Mouse (Mus musculus): ENCODE data around the gene Rps25. TPM values are rescaled to one million over a fixed set of nuclear protein-coding genes. Genes with fewer than 3 reads are reported as not detected.
"Not testable (repeated sequence)": the region's sequence is repeated elsewhere in the genome, so short reads cannot be mapped to it uniquely, and the experiment has no call there.

Gene Rps25
- 1,926 and 2,208 TPM in 2 replicates for polyA plus RNA-seq (2016; fragmentation: Nextera tagmentation; extraction: Ambion mirVana)

GRCm38 (mm10) chr9:44406906-44407751 is at the start of gene Rps25, which contains the start of gene Trappc4:
TSS of gene Rps25 (plus strand) at chr9:44407139.
TSS of gene Trappc4 (minus strand) at chr9:44407600.
- DNase-seq (ENCODE audit: low spot score), result peak; percentile 97
- Histone ChIP-seq H3K9me3 (replicated peaks) (no peaks in the 10 kb centered on the region), H3K4me1 (peaks cover 29% of the 10 kb centered on the region), H3K27ac (replicated peaks) (peak within 1 kb of the TSS; percentile 94), H3K4me3 (peak within 1 kb of the TSS; percentile 93), H3K27me3 (ENCODE audit: low read depth, poor library complexity, severe bottlenecking) (no peaks in the 10 kb centered on the region), H3K36me3 (peaks cover 75% of the 10 kb centered on the region)
- under 1% methylated on average over 51 of the region's 51 CpGs for WGBS

GRCm38 (mm10) chr9:44357207-44357606 is 49.7 kb upstream of the Rps25 start:
- WGBS, result 82% methylated on average over 4 of the region's 4 CpGs
- H3K4me3 ChIP-seq, result no peak overlapping the region
- no peaks in the 10 kb centered on the region for H3K9me3 ChIP-seq (replicated peaks)
- peaks cover 8% of the 10 kb centered on the region for H3K4me1 ChIP-seq
- no peak for DNase-seq (ENCODE audit: low spot score)
- H3K27me3 ChIP-seq (ENCODE audit: low read depth, poor library complexity, severe bottlenecking), result no peaks in the 10 kb centered on the region
- H3K36me3 ChIP-seq, result peaks cover 76% of the 10 kb centered on the region
- H3K27ac ChIP-seq (replicated peaks), result no peak overlapping the region

GRCm38 (mm10) chr9:44361190-44361917 is 45.6 kb upstream of the Rps25 start, which contains the start of gene Vps11:
TSS of gene Vps11 (minus strand) at chr9:44361670.
- Histone ChIP-seq H3K9me3 (replicated peaks) (no peaks in the 10 kb centered on the region), H3K36me3 (peaks cover 35% of the 10 kb centered on the region), H3K27me3 (ENCODE audit: low read depth, poor library complexity, severe bottlenecking) (no peaks in the 10 kb centered on the region), H3K4me1 (peaks cover 8% of the 10 kb centered on the region), H3K4me3 (peak within 1 kb of the TSS; percentile 77), H3K27ac (replicated peaks) (peak within 1 kb of the TSS; percentile 85)
- peak; percentile 98 for DNase-seq (ENCODE audit: low spot score)
- WGBS, result under 1% methylated on average over 44 of the region's 44 CpGs

GRCm38 (mm10) chr9:44361931-44362330 is 45.0 kb upstream of the Rps25 start:
- H3K4me3 ChIP-seq, result peak overlapping the region; percentile 77
- not testable (repeated sequence) for H3K27me3 ChIP-seq (ENCODE audit: low read depth, poor library complexity, severe bottlenecking); H3K4me1 ChIP-seq; H3K9me3 ChIP-seq (replicated peaks); DNase-seq (ENCODE audit: low spot score)
- H3K36me3 ChIP-seq, result peaks cover 29% of the 10 kb centered on the region
- peak overlapping the region; percentile 85 for H3K27ac ChIP-seq (replicated peaks)
- WGBS, result 50% methylated on average over 4 of the region's 4 CpGs

GRCm38 (mm10) chr9:44364480-44364879 is 42.5 kb upstream of the Rps25 start:
- Histone ChIP-seq H3K4me3 (no peak overlapping the region), H3K4me1 (peaks cover 8% of the 10 kb centered on the region), H3K9me3 (replicated peaks) (no peaks in the 10 kb centered on the region), H3K27me3 (ENCODE audit: low read depth, poor library complexity, severe bottlenecking) (no peaks in the 10 kb centered on the region), H3K36me3 (peaks cover 5% of the 10 kb centered on the region), H3K27ac (replicated peaks) (no peak overlapping the region)
- whole genome bisulfite sequencing, result 71% methylated on average over 3 of the region's 3 CpGs
- DNase-seq (ENCODE audit: low spot score), result no peak

GRCm38 (mm10) chr9:44373386-44373785 is 33.6 kb upstream of the Rps25 start:
- DNase-seq (ENCODE audit: low spot score), result no peak
- no peak overlapping the region for H3K4me3 ChIP-seq
- H3K27me3 ChIP-seq (ENCODE audit: low read depth, poor library complexity, severe bottlenecking), result no peaks in the 10 kb centered on the region
- H3K36me3 ChIP-seq, result 0 out of 2 replicates have a peak, but pooled peaks cover 3% of the 10 kb centered on the region
- no peaks in the 10 kb centered on the region for H3K9me3 ChIP-seq (replicated peaks)
- H3K27ac ChIP-seq (replicated peaks), result no peak overlapping the region
- peaks cover 9% of the 10 kb centered on the region for H3K4me1 ChIP-seq

GRCm38 (mm10) chr9:44376141-44376540 is 30.8 kb upstream of the Rps25 start:
- 92% methylated on average over 6 of the region's 6 CpGs for WGBS

GRCm38 (mm10) chr9:44377335-44377734 is 29.6 kb upstream of the Rps25 start:
- Histone ChIP-seq H3K4me1 (peaks cover 31% of the 10 kb centered on the region), H3K36me3 (peaks cover 23% of the 10 kb centered on the region)
- not testable (repeated sequence) for H3K27me3 ChIP-seq (ENCODE audit: low read depth, poor library complexity, severe bottlenecking); DNase-seq (ENCODE audit: low spot score); H3K27ac ChIP-seq (replicated peaks); H3K4me3 ChIP-seq; H3K9me3 ChIP-seq (replicated peaks)
- WGBS, result 92% methylated on average over 2 of the region's 2 CpGs

More at GRCm38 (mm10) chr9:44376141-44376540, 30.8 kb upstream of the Rps25 start:
- H3K36me3 ChIP-seq, result peaks cover 11% of the 10 kb centered on the region
- H3K27ac ChIP-seq (replicated peaks), result no peak overlapping the region
- DNase-seq (ENCODE audit: low spot score), result no peak
- H3K9me3 ChIP-seq (replicated peaks), result no peaks in the 10 kb centered on the region
- H3K27me3 ChIP-seq (ENCODE audit: low read depth, poor library complexity, severe bottlenecking), result no peaks in the 10 kb centered on the region
- H3K4me3 ChIP-seq, result no peak overlapping the region
- H3K4me1 ChIP-seq, result peaks cover 27% of the 10 kb centered on the region

GRCm38 (mm10) chr9:44378153-44378730 is 28.7 kb upstream of the Rps25 start:
- Histone ChIP-seq H3K9me3 (replicated peaks) (no peaks in the 10 kb centered on the region), H3K27ac (replicated peaks) (peak overlapping the region; percentile 94), H3K4me3 (peak overlapping the region; percentile 92), H3K27me3 (ENCODE audit: low read depth, poor library complexity, severe bottlenecking) (no peaks in the 10 kb centered on the region), H3K36me3 (peaks cover 32% of the 10 kb centered on the region), H3K4me1 (peaks cover 31% of the 10 kb centered on the region)
- DNase-seq (ENCODE audit: low spot score), result no peak
- WGBS, result 87% methylated on average over 5 of the region's 5 CpGs

- Histone ChIP-seq H3K36me3 (peaks cover 42% of the 10 kb centered on the region), H3K27me3 (ENCODE audit: low read depth, poor library complexity, severe bottlenecking) (no peaks in the 10 kb centered on the region), H3K9me3 (replicated peaks) (no peaks in the 10 kb centered on the region), H3K4me1 (peaks cover 31% of the 10 kb centered on the region), H3K27ac (replicated peaks) (peak within 1 kb of the TSS; percentile 94), H3K4me3 (peak within 1 kb of the TSS; percentile 92)
- DNase-seq (ENCODE audit: low spot score), result peak; percentile 100
- under 1% methylated on average over 83 of the region's 83 CpGs for WGBS
Measured at GRCm38 (mm10) chr9:44379054-44379834, 27.7 kb upstream of the Rps25 start, which contains the start of gene Hyou1. TSS of gene Hyou1 (plus strand) at chr9:44379490.

GRCm38 (mm10) chr9:44379862-44380261 is 27.1 kb upstream of the Rps25 start:
- WGBS, result 13% methylated on average over 15 of the region's 15 CpGs
- no peak for DNase-seq (ENCODE audit: low spot score)
- Histone ChIP-seq H3K4me3 (peak overlapping the region; percentile 92), H3K36me3 (peaks cover 48% of the 10 kb centered on the region), H3K27me3 (ENCODE audit: low read depth, poor library complexity, severe bottlenecking) (no peaks in the 10 kb centered on the region), H3K4me1 (peaks cover 31% of the 10 kb centered on the region), H3K9me3 (replicated peaks) (no peaks in the 10 kb centered on the region), H3K27ac (replicated peaks) (peak overlapping the region; percentile 94)

GRCm38 (mm10) chr9:44384596-44384995 is 22.3 kb upstream of the Rps25 start:
- Histone ChIP-seq H3K4me1 (peaks cover 19% of the 10 kb centered on the region), H3K4me3 (no peak overlapping the region), H3K27ac (replicated peaks) (no peak overlapping the region), H3K36me3 (peaks cover 93% of the 10 kb centered on the region), H3K9me3 (replicated peaks) (no peaks in the 10 kb centered on the region), H3K27me3 (ENCODE audit: low read depth, poor library complexity, severe bottlenecking) (no peaks in the 10 kb centered on the region)
- DNase-seq (ENCODE audit: low spot score), result no peak
- WGBS, result 90% methylated on average over 13 of the region's 13 CpGs

Measured in midbrain, embryonic 10.5 days (tissue).